Mouse (Mus musculus) MEL (cell line): ENCODE measurements at regions not wholly inside any gene's neighbourhood (a gene's known extent, or its start where the extent isn't known, plus 50 kb on each side); places are given as distances from the start of the nearest gene placed in this dataset.

Source experiments
- CHD2 ChIP-seq: IDR thresholded peaks from 2 replicates; pipeline ENCODE4 v1.6.1; 2011; ENCODE audit warnings: low read length, improper control_type of control experiment
- E2F4 ChIP-seq: IDR thresholded peaks from 2 replicates; pipeline ENCODE4 v1.6.1; 2011; ENCODE audit warnings: low read depth, low read length, improper control_type of control experiment, borderline replicate concordance
- USF2 ChIP-seq, 2 experiments: IDR thresholded peaks; 2 replicates each; pipeline ENCODE4 v1.6.1; 2011 to 2012; ENCODE audit warnings: improper control_type of control experiment in 2 of 2, low read length in 2 of 2, borderline replicate concordance in 1 of 2, inconsistent platforms in 1 of 2, low read depth in 1 of 2, mild to moderate bottlenecking in 1 of 2; ENCODE audit not compliant: insufficient read depth in 1 of 2

GRCm38 (mm10) chr3:148413027-148413426 is 577.3 kb downstream of the Adgrl2 start:
- TF ChIP-seq E2F4 (no peak), CHD2 (no peak), USF2 (IDR thresholded peaks at IDR 0.05; ENCODE audit: borderline replicate concordance in 1 of 2, insufficient read depth in 1 of 2, low read depth in 1 of 2, low read length in 2 of 2) (no peak)
